Mouse (Mus musculus) liver, embryonic 12.5 days (tissue): ENCODE measurements around the gene Plekhg2. TPM values are rescaled to one million over a fixed set of nuclear protein-coding genes. Genes with fewer than 3 reads are reported as not detected.
"Not testable (repeated sequence)": the region's sequence is repeated elsewhere in the genome, so short reads cannot be mapped to it uniquely, and the experiment has no call there.

Experiments
- ATAC-seq: fragments of 200-750 bp; cut with Nextera tagmentation; 2 replicates; pipeline ENCODE4 v1.8.0; 2017; ENCODE audit warnings: moderate number of reproducible peaks, mild to moderate bottlenecking, moderate library complexity
- H3K27ac ChIP-seq: fragments of 300-500 bp; sonication (generic); 2 replicates; pipeline ENCODE4 v1.5.1; 2016; ENCODE audit warnings: mild to moderate bottlenecking
- H3K27me3 ChIP-seq: fragments of 300-500 bp; sonication (generic); replicated peaks from 2 replicates; pipeline ENCODE4 v1.6.1; 2016; ENCODE audit warnings: mild to moderate bottlenecking, moderate library complexity
- H3K36me3 ChIP-seq: fragments of 300-500 bp; sonication (generic); 2 replicates; pipeline ENCODE4 v1.6.1; 2016; ENCODE audit warnings: mild to moderate bottlenecking, moderate library complexity
- H3K4me1 ChIP-seq: fragments of 300-500 bp; sonication (generic); 2 replicates; pipeline ENCODE4 v1.6.1; 2016
- H3K4me2 ChIP-seq: fragments of 300-500 bp; sonication (generic); 2 replicates; pipeline ENCODE4 v1.6.1; 2016; ENCODE audit warnings: mild to moderate bottlenecking, moderate library complexity
- H3K4me3 ChIP-seq: fragments of 300-500 bp; sonication (generic); 2 replicates; pipeline ENCODE4 v1.5.1; 2016; ENCODE audit warnings: mild to moderate bottlenecking, moderate library complexity
- H3K9ac ChIP-seq: fragments of 300-500 bp; sonication (generic); 2 replicates; pipeline ENCODE4 v1.6.1; 2016; ENCODE audit warnings: mild to moderate bottlenecking, moderate library complexity
- H3K9me3 ChIP-seq: fragments of 300-500 bp; sonication (generic); replicated peaks from 2 replicates; pipeline ENCODE4 v1.6.1; 2016; ENCODE audit warnings: mild to moderate bottlenecking, moderate library complexity
- WGBS: fragments of 180-500 bp; shearing (Covaris S2); methylation state at CpG from one replicate; pipeline ENCODE4 v1.1.7; 2016; ENCODE audit not compliant: insufficient replicate concordance; 5-methylcytosine and 5-hydroxymethylcytosine counted together
- polyA plus RNA-seq: library from polyadenylated mRNA; unstranded; fragments of >200 nt; fragmentation: Nextera tagmentation; extraction: Ambion mirVana; gene quantifications from 2 replicates; pipeline ENCODE4 v1.2.1, GENCODE M21; 2016

The Plekhg2 gene
- polyA plus RNA-seq, 1 experiment from 2014 or later, result 13.7 TPM

DNA sequence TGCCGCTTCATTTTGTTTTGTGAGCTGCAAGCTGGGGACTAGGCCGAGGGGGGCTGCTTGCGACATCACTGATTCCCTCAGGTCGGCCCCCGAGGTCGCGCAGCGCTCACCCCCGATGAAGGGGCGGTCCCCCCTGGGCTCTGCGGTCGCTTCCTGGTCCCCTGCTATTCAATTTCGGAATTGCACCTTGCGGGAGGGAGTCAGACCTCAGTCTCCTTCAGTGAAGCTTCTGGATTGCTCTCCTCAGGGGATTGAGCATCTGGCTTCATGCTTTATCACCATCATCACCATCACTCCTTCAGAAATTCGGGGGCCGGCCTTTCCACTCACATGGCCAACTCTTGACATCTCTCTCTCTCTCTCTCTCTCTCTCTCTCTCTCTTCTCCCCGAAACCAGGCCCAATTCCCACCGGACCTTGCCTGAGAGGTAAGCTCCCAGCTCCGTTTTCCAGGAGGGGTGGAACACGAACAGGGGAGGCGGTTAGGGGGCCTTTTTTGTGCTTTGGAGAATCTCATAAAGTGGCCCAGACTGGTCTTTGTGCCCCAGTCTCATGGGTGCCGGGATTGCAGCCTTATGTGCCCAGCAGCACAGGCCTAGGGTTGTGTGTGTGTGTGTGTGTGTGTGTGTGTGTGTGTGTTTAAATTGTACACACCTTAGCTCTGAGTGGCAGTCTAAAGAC is 21.0 kb upstream of the Plekhg2 start:
- no peak for ATAC-seq
- no peaks in the 10 kb centered on the region for H3K27me3 ChIP-seq
- peaks cover 63% of the 10 kb centered on the region for H3K36me3 ChIP-seq

GRCm38 (mm10) chr7:28392429-28393271 is 20.3 kb upstream of the Plekhg2 start, which contains the start of the genes Med29 and Paf1:
Med29 (minus strand) TSS chr7:28392708.
Paf1 (plus strand) TSS chr7:28392951.
- peak within 1 kb of the TSS; percentile 81 for H3K27ac ChIP-seq
- under 1% methylated on average over 58 of the region's 58 CpGs for WGBS
- H3K4me3 ChIP-seq, result peak within 1 kb of the TSS; percentile 90
- no peaks in the 10 kb centered on the region for H3K9me3 ChIP-seq
- peak; percentile 96 for ATAC-seq
- H3K27me3 ChIP-seq, result no peaks in the 10 kb centered on the region
- H3K36me3 ChIP-seq, result peaks cover 63% of the 10 kb centered on the region
- H3K9ac ChIP-seq, result peak within 1 kb of the TSS; percentile 87
- peaks cover 40% of the 10 kb centered on the region for H3K4me1 ChIP-seq
- H3K4me2 ChIP-seq, result peak within 1 kb of the TSS; percentile 97

More for the DNA sequence above, 21.0 kb upstream of the Plekhg2 start:
- Histone ChIP-seq H3K4me1 (peaks cover 33% of the 10 kb centered on the region), H3K4me3 (peak overlapping the region; percentile 90), H3K9me3 (no peaks in the 10 kb centered on the region), H3K9ac (peak overlapping the region; percentile 87), H3K4me2 (peak overlapping the region; percentile 97), H3K27ac (peak overlapping the region; percentile 81)
- 5% methylated on average over 22 of the region's 22 CpGs for whole genome bisulfite sequencing

- no peak overlapping the region for H3K4me2 ChIP-seq
- no peaks in the 10 kb centered on the region for H3K9me3 ChIP-seq
- peaks cover 57% of the 10 kb centered on the region for H3K36me3 ChIP-seq
- no peak for ATAC-seq
- H3K4me1 ChIP-seq, result peaks cover 51% of the 10 kb centered on the region
- H3K27me3 ChIP-seq, result no peaks in the 10 kb centered on the region
- H3K9ac ChIP-seq, result no peak overlapping the region
- H3K4me3 ChIP-seq, result no peak overlapping the region
- 78% methylated on average over 3 of the region's 3 CpGs for WGBS
- H3K27ac ChIP-seq, result no peak overlapping the region
Measured at GRCm38 (mm10) chr7:28390331-28390730, 17.9 kb upstream of the Plekhg2 start.

DNA sequence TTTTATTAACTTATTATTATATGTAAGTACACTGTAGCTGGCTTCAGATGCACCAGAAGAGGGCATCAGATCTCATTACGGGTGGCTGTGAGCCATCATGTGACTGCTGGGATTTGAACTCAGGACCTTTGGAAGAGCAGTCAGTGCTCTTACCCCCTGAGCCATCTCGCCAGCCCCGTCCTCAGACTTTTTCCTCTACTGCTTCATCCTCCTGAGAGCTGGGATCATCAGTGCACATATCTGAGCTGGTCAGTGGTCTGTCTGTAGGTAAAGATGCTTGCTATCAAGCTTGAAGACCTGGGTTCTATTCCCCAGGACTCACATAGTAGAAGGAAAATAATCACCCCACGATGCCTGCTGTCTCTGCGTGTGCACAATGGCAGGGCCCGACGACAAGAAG is 15.0 kb upstream of the Plekhg2 start:
- not testable (repeated sequence) for H3K27me3 ChIP-seq, H3K4me3 ChIP-seq, H3K27ac ChIP-seq, H3K9me3 ChIP-seq, H3K9ac ChIP-seq, ATAC-seq, H3K4me2 ChIP-seq
- Histone ChIP-seq H3K36me3 (peaks cover 47% of the 10 kb centered on the region), H3K4me1 (peaks cover 59% of the 10 kb centered on the region)
- 85% methylated on average over 7 of the region's 7 CpGs for WGBS

GRCm38 (mm10) chr7:28386877-28387276 is 14.5 kb upstream of the Plekhg2 start:
- not testable (repeated sequence) for ATAC-seq, H3K27ac ChIP-seq, H3K4me2 ChIP-seq, H3K9ac ChIP-seq, H3K27me3 ChIP-seq, H3K9me3 ChIP-seq, H3K4me3 ChIP-seq
- 72% methylated on average over 6 of the region's 6 CpGs for WGBS
- H3K4me1 ChIP-seq, result peaks cover 62% of the 10 kb centered on the region
- H3K36me3 ChIP-seq, result peaks cover 47% of the 10 kb centered on the region

DNA sequence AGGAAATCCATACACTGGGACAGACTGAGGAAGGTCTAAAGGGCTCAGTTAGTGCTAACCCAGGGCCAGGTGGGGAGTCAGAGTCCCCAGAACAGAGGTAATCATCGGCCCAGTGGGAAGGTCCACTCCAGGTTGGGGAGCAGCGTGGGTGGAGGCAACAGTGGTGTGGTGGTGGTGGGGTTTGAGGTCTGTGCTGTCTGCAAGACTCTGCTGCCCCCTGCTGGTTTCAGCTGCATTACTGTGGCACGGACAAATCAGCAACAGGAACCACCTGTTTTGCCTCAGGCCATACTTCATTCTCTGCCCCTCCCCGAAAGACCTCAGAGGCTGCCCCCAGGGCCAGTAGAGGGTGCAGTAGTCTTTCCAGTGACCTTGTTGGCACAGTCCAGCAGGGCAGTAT is 14.1 kb upstream of the Plekhg2 start:
- Histone ChIP-seq H3K36me3 (peaks cover 47% of the 10 kb centered on the region), H3K9ac (no peak overlapping the region), H3K27ac (peak overlapping the region; percentile 57), H3K4me2 (no peak overlapping the region), H3K9me3 (no peaks in the 10 kb centered on the region), H3K4me1 (peaks cover 62% of the 10 kb centered on the region), H3K27me3 (no peaks in the 10 kb centered on the region), H3K4me3 (no peak overlapping the region)
- WGBS, result 4% methylated on average over 4 of the region's 4 CpGs
- ATAC-seq, result peak; percentile 36

DNA sequence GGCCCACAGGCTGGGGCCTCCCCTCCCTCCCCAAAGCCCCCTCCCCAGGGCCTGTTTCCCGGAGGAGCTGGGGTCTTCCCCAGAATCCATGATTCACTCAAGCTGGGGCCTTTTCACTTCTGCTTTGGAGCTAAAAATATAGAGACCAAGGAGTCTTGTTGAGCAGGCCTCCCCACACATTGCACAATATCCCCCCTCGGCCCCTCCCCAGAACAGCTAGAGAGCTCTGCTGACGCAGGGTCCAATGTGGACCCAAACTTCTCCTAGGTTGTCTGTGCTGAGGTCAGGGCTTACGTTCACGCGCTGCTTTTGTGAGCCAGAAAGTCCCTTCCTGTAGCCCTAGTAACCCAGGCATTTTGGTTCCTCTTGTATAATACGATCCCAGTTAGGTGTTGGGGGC is 13.6 kb upstream of the Plekhg2 start:
- Histone ChIP-seq H3K4me1 (peaks cover 62% of the 10 kb centered on the region), H3K4me2 (no peak overlapping the region), H3K27me3 (no peaks in the 10 kb centered on the region), H3K9ac (no peak overlapping the region), H3K27ac (peak overlapping the region; percentile 57), H3K36me3 (peaks cover 47% of the 10 kb centered on the region), H3K4me3 (no peak overlapping the region), H3K9me3 (no peaks in the 10 kb centered on the region)
- ATAC-seq, result no peak
- WGBS, result 44% methylated on average over 7 of the region's 7 CpGs

GRCm38 (mm10) chr7:28385196-28385595 is 12.8 kb upstream of the Plekhg2 start:
- Histone ChIP-seq H3K9ac (no peak overlapping the region), H3K36me3 (peaks cover 39% of the 10 kb centered on the region), H3K27me3 (no peaks in the 10 kb centered on the region), H3K4me2 (no peak overlapping the region), H3K27ac (no peak overlapping the region; the same call in 1 of the 2 replicates), H3K4me1 (peaks cover 67% of the 10 kb centered on the region), H3K4me3 (no peak overlapping the region), H3K9me3 (no peaks in the 10 kb centered on the region)
- no peak for ATAC-seq
- WGBS, result 82% methylated on average over 9 of the region's 9 CpGs

DNA sequence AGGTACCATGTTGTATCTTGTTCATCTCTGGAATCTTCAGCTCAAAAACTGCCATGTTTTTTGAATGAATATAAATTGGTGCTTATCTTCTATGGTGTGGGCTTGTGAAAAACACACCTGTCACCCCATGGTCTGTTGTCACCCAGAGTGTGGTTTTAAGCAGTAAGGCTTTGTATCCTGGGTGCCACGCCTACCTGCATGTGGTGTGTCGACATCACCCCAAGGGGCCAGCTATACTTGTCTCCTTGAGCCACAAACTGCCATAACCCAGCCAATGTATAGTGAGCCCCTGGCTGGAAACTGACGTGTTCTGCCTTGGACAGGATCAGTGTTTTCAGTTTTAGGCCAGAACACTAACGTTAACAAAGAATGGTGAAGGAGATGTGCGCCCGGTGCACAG is 11.8 kb upstream of the Plekhg2 start:
- Histone ChIP-seq H3K36me3 (peaks cover 28% of the 10 kb centered on the region), H3K4me2 (no peak overlapping the region), H3K4me3 (no peak overlapping the region), H3K4me1 (peaks cover 77% of the 10 kb centered on the region), H3K27me3 (no peaks in the 10 kb centered on the region), H3K27ac (peak overlapping the region; percentile 92; the same call in 1 of the 2 replicates), H3K9ac (no peak overlapping the region), H3K9me3 (no peaks in the 10 kb centered on the region)
- 60% methylated on average over 6 of the region's 6 CpGs for WGBS
- ATAC-seq, result no peak

GRCm38 (mm10) chr7:28383606-28384005 is 11.2 kb upstream of the Plekhg2 start:
- H3K27me3 ChIP-seq, result no peaks in the 10 kb centered on the region
- peaks cover 79% of the 10 kb centered on the region for H3K4me1 ChIP-seq
- no peak overlapping the region for H3K9ac ChIP-seq
- no peak overlapping the region for H3K4me3 ChIP-seq
- H3K36me3 ChIP-seq, result peaks cover 23% of the 10 kb centered on the region
- ATAC-seq, result no peak
- H3K9me3 ChIP-seq, result no peaks in the 10 kb centered on the region
- H3K4me2 ChIP-seq, result peak overlapping the region; percentile 86; the same call in 1 of the 2 replicates
- whole genome bisulfite sequencing, result 47% methylated on average over 4 of the region's 4 CpGs
- peak overlapping the region; percentile 92 for H3K27ac ChIP-seq

DNA sequence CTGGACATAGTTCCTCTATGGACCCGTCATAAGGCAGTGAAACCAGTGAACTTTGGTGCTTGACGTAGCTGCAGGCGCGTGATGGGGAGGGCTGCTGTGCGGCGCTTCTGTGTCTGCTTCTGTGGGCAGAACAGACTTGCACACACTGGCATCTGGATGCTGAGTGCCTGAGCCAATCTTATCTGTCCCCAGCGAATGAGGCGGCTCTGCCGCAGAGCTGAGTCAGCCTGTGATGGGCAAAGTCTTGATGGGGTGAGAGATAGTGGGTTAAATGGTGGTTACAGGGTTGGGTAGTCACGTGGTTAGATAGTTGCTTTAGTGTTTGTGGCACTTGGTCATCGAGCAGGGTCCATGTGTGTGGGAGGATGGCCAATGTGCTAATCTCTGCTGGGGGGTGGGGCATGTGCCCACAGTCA is 10.6 kb upstream of the Plekhg2 start:
- no peaks in the 10 kb centered on the region for H3K9me3 ChIP-seq
- peak overlapping the region; percentile 86 for H3K4me2 ChIP-seq
- WGBS, result 1% methylated on average over 11 of the region's 11 CpGs
- peak overlapping the region; percentile 83 for H3K9ac ChIP-seq
- peaks cover 79% of the 10 kb centered on the region for H3K4me1 ChIP-seq
- no peaks in the 10 kb centered on the region for H3K27me3 ChIP-seq
- H3K36me3 ChIP-seq, result peaks cover 18% of the 10 kb centered on the region
- H3K4me3 ChIP-seq, result peak overlapping the region; percentile 56
- peak overlapping the region; percentile 92 for H3K27ac ChIP-seq
- ATAC-seq, result peak; percentile 60
